ENCODE assay signal across 22 mouse cellular contexts in genomic region chr6:94300562-94300961, GRCm38 (mm10). TPM values are rescaled to one million over a fixed set of nuclear protein-coding genes. Genes with fewer than 3 reads are reported as not detected.
DNase-seq lines count a peak whose midpoint lies in the region; ATAC-seq lines count a peak whose summit lies in the region.
"Had no signal": no experiment of that assay in that cellular context is flagged by ENCODE, and none has a peak within 500 bp of the region (broad histone marks: within the 10 kb centered on the region; RNA-seq: fewer than 3 reads in every experiment).

No protein-coding gene starts in this region.

- H3K4me3 ChIP-seq in heart, embryonic 16.5 days (ENCODE audit: low read length) = no peak overlapping the region
- H3K4me3 ChIP-seq in liver, embryonic 15.5 days (replicated peaks) = no peak overlapping the region
- H3K4me3 ChIP-seq: hindbrain, embryonic 15.5 days; limb, embryonic 13.5 days; lung, embryonic 15.5 days; midbrain, embryonic 10.5 days; myocyte; neural tube, embryonic 13.5 days had no signal

- no peak overlapping the region for H3K27ac ChIP-seq in heart, embryonic 16.5 days (ENCODE audit: low read length)
- H3K27ac ChIP-seq in liver, embryonic 15.5 days (replicated peaks) = no peak overlapping the region
- H3K27ac ChIP-seq: hindbrain, embryonic 15.5 days; limb, embryonic 13.5 days; lung, embryonic 15.5 days; midbrain, embryonic 10.5 days; neural tube, embryonic 13.5 days had no signal

- ATAC-seq in heart, embryonic 16.5 days (replicated peaks; ENCODE audit: extremely low read depth, insufficient read depth, low FRiP score) = 0 out of 2 replicates have a peak, but pooled peaks have one; percentile 45
- peak; percentile 83 for ATAC-seq in common myeloid progenitor, adult 5-6 weeks (replicated peaks; ENCODE audit: low read depth, poor library complexity, severe bottlenecking)
- ATAC-seq in liver, embryonic 15.5 days (ENCODE audit: insufficient read depth) = peak; percentile 62
- ATAC-seq: forebrain, postnatal 0 days; midbrain, embryonic 16.5 days had no signal

- H3K27me3 ChIP-seq in heart, embryonic 16.5 days (ENCODE audit: control insufficient read depth, insufficient read depth, low read length) = no peaks in the 10 kb centered on the region
- no peaks in the 10 kb centered on the region for H3K27me3 ChIP-seq in liver, embryonic 15.5 days
- H3K27me3 ChIP-seq: hindbrain, embryonic 15.5 days; limb, embryonic 13.5 days; lung, embryonic 15.5 days; neural tube, embryonic 13.5 days had no signal

- H3K4me1 ChIP-seq in heart, embryonic 16.5 days (ENCODE audit: control insufficient read depth, insufficient read depth, low read length) = peaks cover 8% of the 10 kb centered on the region
- peaks cover 7% of the 10 kb centered on the region for H3K4me1 ChIP-seq in liver, embryonic 15.5 days (replicated peaks)
- H3K4me1 ChIP-seq: hindbrain, embryonic 15.5 days; lung, embryonic 15.5 days; neural tube, embryonic 13.5 days had no signal

- no peak overlapping the region for H3K4me2 ChIP-seq in heart, embryonic 16.5 days (ENCODE audit: low read depth, low read length)
- H3K4me2 ChIP-seq in liver, embryonic 15.5 days = no peak overlapping the region
- H3K4me2 ChIP-seq: hindbrain, embryonic 15.5 days; limb, embryonic 13.5 days; lung, embryonic 15.5 days; neural tube, embryonic 13.5 days had no signal

- WGBS in heart, embryonic 16.5 days = 25% methylated on average over 3 of the region's 3 CpGs
- WGBS in liver, embryonic 15.5 days (ENCODE audit: insufficient replicate concordance) = 6% methylated on average over 3 of the region's 3 CpGs

- no peak overlapping the region for H3K9ac ChIP-seq in heart, embryonic 16.5 days (ENCODE audit: low read length)
- no peak overlapping the region for H3K9ac ChIP-seq in liver, embryonic 15.5 days
- H3K9ac ChIP-seq: forebrain, postnatal 0 days; hindbrain, embryonic 15.5 days; limb, embryonic 13.5 days; lung, embryonic 15.5 days; neural tube, embryonic 13.5 days had no signal

- no peaks in the 10 kb centered on the region for H3K9me3 ChIP-seq in heart, embryonic 16.5 days (replicated peaks; ENCODE audit: control insufficient read depth, low read length)
- H3K9me3 ChIP-seq in liver, embryonic 15.5 days (replicated peaks) = no peaks in the 10 kb centered on the region
- H3K9me3 ChIP-seq: hindbrain, embryonic 15.5 days; limb, embryonic 13.5 days; lung, embryonic 15.5 days; midbrain, embryonic 10.5 days; neural tube, embryonic 13.5 days had no signal

- no peaks in the 10 kb centered on the region for H3K36me3 ChIP-seq in heart, embryonic 16.5 days (ENCODE audit: control insufficient read depth, insufficient read depth)
- no peaks in the 10 kb centered on the region for H3K36me3 ChIP-seq in liver, embryonic 15.5 days (replicated peaks)
- H3K36me3 ChIP-seq: hindbrain, embryonic 15.5 days; limb, embryonic 13.5 days; lung, embryonic 15.5 days; midbrain, embryonic 10.5 days; neural tube, embryonic 13.5 days had no signal

- intact Hi-C loops in left cerebral cortex, postnatal 25 days (cut with DNase I) = no loop called here

- DNase-seq in heart, adult 18-20 months = no peak
- no peak for DNase-seq in adrenal gland, postnatal 10 days
- no peak for DNase-seq in left cerebral cortex, postnatal 25 days (ENCODE audit: low spot score in 2 of 2)
- DNase-seq in ovary, postnatal 10 days (ENCODE audit: low spot score) = no peak
- DNase-seq: adrenal gland, postnatal 25 days; cerebellum, adult 11 months; cerebellum, adult 9-11 months; forebrain, postnatal 0 days; gastrocnemius, postnatal 25 days; kidney, adult 8-10 months; kidney, postnatal 10 days; lung, postnatal 4 days had no signal

RNA-seq across cellular contexts. Expression of gene Magi1, which starts 16.8 kb away (rescaled TPM):
- 6.3 and 7.2 TPM in 2 replicates for polyA plus RNA-seq in heart, embryonic 16.5 days (2015; fragmentation: Nextera tagmentation; extraction: Ambion mirVana)
- 10 to 100 TPM; 13.9 to 18.5 TPM for total RNA-seq in heart, adult 18-20 months (2021)
- 0.05 and 0.18 TPM in 2 replicates for total RNA-seq in common myeloid progenitor, adult 5-6 weeks (2017)
- polyA plus RNA-seq in liver, embryonic 15.5 days (2015; fragmentation: Nextera tagmentation; extraction: Ambion mirVana) = 1.1 TPM in 2 replicates
- total RNA-seq in adrenal gland, postnatal 10 days (2021) = 10 to 100 TPM; 19.1 to 22.4 TPM
- total RNA-seq in left cerebral cortex, postnatal 25 days (2021) = 10 to 100 TPM; 86.5 to 88.3 TPM

Comparison
In these comparisons a context has a peak if more than half of its experiments do, and no peak if none do; other contexts are left out.
1. RNA of gene Magi1, which starts 16.8 kb away (total RNA-seq): 86.5 to 88.3 TPM in left cerebral cortex, postnatal 25 days, 19.1 to 22.4 TPM in adrenal gland, postnatal 10 days and 13.9 to 18.5 TPM in heart, adult 18-20 months; 0.05 to 0.18 TPM in common myeloid progenitor, adult 5-6 weeks; every median in the first group is over 10 times any median in the second.
2. Peak in every context shown above with its lines, with median percentiles within 50 percentile points of each other: ATAC-seq.